Mouse (Mus musculus) kidney, embryonic 14.5 days (tissue): ENCODE results near the gene Pde6c. TPM values are rescaled to one million over a fixed set of nuclear protein-coding genes. Genes with fewer than 3 reads are reported as not detected.

Experiments
- ATAC-seq: fragments of 200-750 bp; cut with Nextera tagmentation; 2 replicates; pipeline ENCODE4 v1.8.0; 2017; ENCODE audit warnings: moderate number of reproducible peaks, mild to moderate bottlenecking, moderate TSS enrichment, moderate library complexity; ENCODE audit not compliant: low FRiP score, low TSS enrichment
- H3K27ac ChIP-seq: fragments of 300-500 bp; sonication (generic); 2 replicates; pipeline ENCODE4 v1.5.1; 2014; ENCODE audit warnings: low read depth, mild to moderate bottlenecking, low read length, moderate library complexity, mixed read lengths
- H3K27me3 ChIP-seq: fragments of 300-500 bp; sonication (generic); 2 replicates; pipeline ENCODE4 v1.6.1; 2014; ENCODE audit warnings: mild to moderate bottlenecking, low read length; ENCODE audit not compliant: control insufficient read depth, insufficient read depth
- H3K36me3 ChIP-seq: fragments of 300-500 bp; sonication (generic); 2 replicates; pipeline ENCODE4 v1.6.1; 2014; ENCODE audit warnings: low read length, mixed read lengths; ENCODE audit not compliant: control insufficient read depth, insufficient read depth
- H3K4me1 ChIP-seq: fragments of 300-500 bp; sonication (generic); 2 replicates; pipeline ENCODE4 v1.6.1; 2014; ENCODE audit warnings: low read length, mixed read lengths; ENCODE audit not compliant: control insufficient read depth, insufficient read depth
- H3K4me2 ChIP-seq: fragments of 300-500 bp; sonication (generic); replicated peaks from 2 replicates; pipeline ENCODE4 v1.6.1; 2014; ENCODE audit warnings: low read depth, mild to moderate bottlenecking, low read length
- H3K4me3 ChIP-seq: fragments of 300-500 bp; sonication (generic); 2 replicates; pipeline ENCODE4 v1.5.1; 2014; ENCODE audit warnings: mild to moderate bottlenecking, low read length
- H3K9ac ChIP-seq: fragments of 300-500 bp; sonication (generic); 2 replicates; pipeline ENCODE4 v1.6.1; 2014; ENCODE audit warnings: low read depth, mild to moderate bottlenecking, low read length, moderate library complexity
- H3K9me3 ChIP-seq: fragments of 300-500 bp; sonication (generic); 2 replicates; pipeline ENCODE4 v1.6.1; 2016; ENCODE audit warnings: low read length; ENCODE audit not compliant: control insufficient read depth
- WGBS: fragments of 180-500 bp; shearing (Covaris S2); extraction: QIAGEN DNeasy Blood & Tissue Kit; methylation state at CpG from one replicate; pipeline ENCODE4 v1.1.7; 2014; 5-methylcytosine and 5-hydroxymethylcytosine counted together
- polyA plus RNA-seq: library from polyadenylated mRNA; unstranded; fragments of >200 nt; fragmentation: Nextera tagmentation; extraction: Ambion mirVana; gene quantifications from 2 replicates; pipeline ENCODE4 v1.2.1, GENCODE M21; 2014

Gene Pde6c
- polyA plus RNA-seq, 1 experiment from 2014 or later: not detected

- H3K27me3 ChIP-seq: peaks cover 13% of the 10 kb centered on the region; the same call in 1 of the 2 replicates
- WGBS: 63% methylated on average over 6 of the region's 6 CpGs
- peak within 1 kb of the TSS; percentile 62 for H3K9ac ChIP-seq
- no peaks in the 10 kb centered on the region for H3K36me3 ChIP-seq
- ATAC-seq: no peak; the same call in 1 of the 2 replicates
- no peaks in the 10 kb centered on the region for H3K9me3 ChIP-seq
- H3K4me2 ChIP-seq: peak within 1 kb of the TSS; percentile 98
- H3K27ac ChIP-seq: no peak within 1 kb of the TSS
- H3K4me1 ChIP-seq: no peaks in the 10 kb centered on the region
- H3K4me3 ChIP-seq: peak within 1 kb of the TSS; percentile 59
These were observed 7.4 kb upstream of the Pde6c start, which contains the start of gene Rbp4 for GRCm38 (mm10) chr19:38125219-38125610. Gene Rbp4 (minus strand): TSS chr19:38125281.

DNA sequence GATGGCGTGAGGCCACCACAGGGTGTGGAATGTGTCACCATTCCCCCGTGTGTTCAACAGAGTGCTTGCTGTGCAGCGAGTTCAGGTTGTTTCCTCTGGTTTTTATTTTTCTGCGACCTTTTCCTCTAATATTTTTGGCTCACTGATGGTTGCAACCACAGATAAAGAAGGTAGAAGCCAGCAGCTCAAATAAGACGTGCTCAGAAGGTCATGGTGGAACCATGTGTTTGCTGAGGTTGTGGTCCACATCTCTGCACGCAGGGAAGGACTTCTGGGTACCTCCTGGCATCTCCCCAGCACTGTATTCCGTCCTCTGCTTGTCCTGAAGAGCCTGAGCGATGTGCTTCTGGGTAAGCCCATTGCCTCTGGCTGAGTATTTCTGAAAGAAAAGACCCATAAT lies 5.9 kb upstream of the Pde6c start:
- no peak overlapping the region for H3K27ac ChIP-seq
- H3K4me2 ChIP-seq: no peak overlapping the region
- H3K9me3 ChIP-seq: no peaks in the 10 kb centered on the region
- no peaks in the 10 kb centered on the region for H3K36me3 ChIP-seq
- H3K4me3 ChIP-seq: no peak overlapping the region
- 68% methylated on average over 8 of the region's 8 CpGs for WGBS
- peaks cover 13% of the 10 kb centered on the region; the same call in 1 of the 2 replicates for H3K27me3 ChIP-seq
- ATAC-seq: no peak
- H3K9ac ChIP-seq: no peak overlapping the region
- no peaks in the 10 kb centered on the region for H3K4me1 ChIP-seq

DNA sequence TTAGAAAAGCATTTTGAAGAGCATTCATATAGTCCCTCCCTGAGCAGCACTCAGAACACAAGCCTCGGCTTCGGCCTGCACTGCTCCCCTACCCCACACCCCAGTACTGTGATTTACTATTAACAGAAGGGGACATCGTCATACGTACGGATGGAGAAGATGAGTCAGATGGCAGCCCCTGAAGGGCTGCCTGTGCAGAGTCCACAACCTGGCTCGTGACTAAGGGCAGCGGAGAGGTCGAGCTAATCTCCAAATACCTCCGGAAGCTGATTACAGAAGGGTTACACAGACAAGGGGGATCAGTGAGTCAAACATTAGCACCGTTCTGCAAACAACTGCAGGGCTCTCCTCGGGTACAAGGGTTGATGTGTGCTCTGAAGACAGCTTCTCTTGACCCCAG lies 1.4 kb downstream of the Pde6c start:
- no peak for ATAC-seq

DNA sequence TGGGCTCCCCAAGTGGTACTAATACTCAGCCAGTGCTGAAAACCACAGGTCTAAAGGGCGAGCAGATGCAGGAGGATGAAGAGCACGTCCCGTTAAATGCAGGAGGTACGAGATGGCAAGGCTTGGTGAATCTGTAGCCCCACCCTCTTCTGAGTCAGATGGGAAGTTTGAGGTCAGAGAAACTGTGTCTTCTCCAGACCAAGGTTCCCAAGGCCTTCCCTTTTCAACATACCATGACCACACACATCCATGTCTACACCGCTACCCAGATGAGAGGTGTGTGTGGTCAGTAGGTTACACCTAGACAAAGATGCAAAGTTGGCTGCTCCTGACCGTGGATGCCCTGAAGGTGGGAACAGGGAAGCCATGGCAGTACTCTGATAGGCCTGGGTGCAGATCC lies 2.2 kb downstream of the Pde6c start:
- no peak overlapping the region for H3K27ac ChIP-seq
- WGBS: 93% methylated on average over 6 of the region's 6 CpGs
- no peaks in the 10 kb centered on the region for H3K9me3 ChIP-seq
- H3K9ac ChIP-seq: no peak overlapping the region
- ATAC-seq: no peak
- no peak overlapping the region for H3K4me3 ChIP-seq
- no peaks in the 10 kb centered on the region for H3K4me1 ChIP-seq
- no peaks in the 10 kb centered on the region for H3K36me3 ChIP-seq
- H3K4me2 ChIP-seq: no peak overlapping the region
- no peaks in the 10 kb centered on the region for H3K27me3 ChIP-seq

More for the DNA sequence above, 1.4 kb downstream of the Pde6c start:
- Histone ChIP-seq H3K36me3 (no peaks in the 10 kb centered on the region), H3K4me3 (no peak overlapping the region), H3K4me1 (no peaks in the 10 kb centered on the region), H3K4me2 (no peak overlapping the region), H3K27ac (no peak overlapping the region), H3K9ac (no peak overlapping the region), H3K9me3 (no peaks in the 10 kb centered on the region), H3K27me3 (no peaks in the 10 kb centered on the region)
- WGBS: 64% methylated on average over 11 of the region's 11 CpGs

- Histone ChIP-seq H3K9me3 (no peaks in the 10 kb centered on the region), H3K27me3 (no peaks in the 10 kb centered on the region), H3K4me3 (no peak overlapping the region), H3K27ac (no peak overlapping the region), H3K9ac (no peak overlapping the region), H3K36me3 (no peaks in the 10 kb centered on the region), H3K4me2 (no peak overlapping the region), H3K4me1 (no peaks in the 10 kb centered on the region)
- no peak for ATAC-seq
- WGBS: 69% methylated on average over 4 of the region's 4 CpGs
These were observed 11.1 kb downstream of the Pde6c start for GRCm38 (mm10) chr19:38143540-38144271.

GRCm38 (mm10) chr19:38156243-38156642 lies 23.7 kb downstream of the Pde6c start:
- no peaks in the 10 kb centered on the region for H3K9me3 ChIP-seq
- no peaks in the 10 kb centered on the region for H3K36me3 ChIP-seq
- no peak overlapping the region for H3K4me2 ChIP-seq
- H3K27ac ChIP-seq: no peak overlapping the region
- no peaks in the 10 kb centered on the region; the same call in 1 of the 2 replicates for H3K4me1 ChIP-seq
- ATAC-seq: no peak
- no peak overlapping the region for H3K4me3 ChIP-seq
- no peaks in the 10 kb centered on the region for H3K27me3 ChIP-seq
- 98% methylated on average over 1 of the region's 1 CpGs for WGBS
- no peak overlapping the region for H3K9ac ChIP-seq

DNA sequence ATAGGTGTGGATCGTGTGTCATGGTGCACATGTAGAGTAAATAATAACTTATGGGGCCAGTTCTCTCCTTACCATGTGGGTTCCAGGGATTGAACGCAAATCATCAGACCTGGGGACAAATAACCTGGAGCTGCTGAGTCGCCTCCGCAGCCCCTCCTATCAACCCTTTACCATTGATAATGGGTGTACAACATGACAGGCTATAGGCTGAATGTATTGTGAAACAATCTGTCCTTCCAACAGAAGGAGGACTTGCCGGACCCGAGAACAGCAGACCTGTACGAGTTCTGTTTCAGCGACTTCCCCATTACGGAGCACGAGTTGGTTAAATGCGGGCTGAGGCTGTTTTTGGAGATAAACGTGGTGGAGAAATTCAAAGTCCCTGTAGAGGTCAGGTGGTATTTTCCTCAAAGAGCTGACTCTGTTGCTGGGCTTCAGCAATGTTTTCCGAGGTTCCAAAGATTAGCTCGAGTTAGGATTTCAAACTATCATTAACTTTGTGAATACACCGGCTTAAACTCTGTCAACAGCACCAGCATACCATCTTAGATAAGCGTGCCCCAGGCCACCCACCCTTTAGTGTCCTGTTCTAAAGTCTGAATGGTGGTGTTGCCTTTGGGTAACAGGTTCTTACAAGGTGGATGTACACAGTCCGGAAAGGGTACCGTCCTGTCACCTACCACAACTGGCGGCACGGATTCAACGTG lies 29.2 kb downstream of the Pde6c start:
- no peak overlapping the region for H3K27ac ChIP-seq
- no peak overlapping the region for H3K4me3 ChIP-seq
- ATAC-seq: no peak
- H3K9ac ChIP-seq: no peak overlapping the region
- 94% methylated on average over 21 of the region's 21 CpGs for WGBS
- no peaks in the 10 kb centered on the region for H3K27me3 ChIP-seq
- H3K4me2 ChIP-seq: no peak overlapping the region
- H3K36me3 ChIP-seq: no peaks in the 10 kb centered on the region
- no peaks in the 10 kb centered on the region for H3K9me3 ChIP-seq
- no peaks in the 10 kb centered on the region for H3K4me1 ChIP-seq

DNA sequence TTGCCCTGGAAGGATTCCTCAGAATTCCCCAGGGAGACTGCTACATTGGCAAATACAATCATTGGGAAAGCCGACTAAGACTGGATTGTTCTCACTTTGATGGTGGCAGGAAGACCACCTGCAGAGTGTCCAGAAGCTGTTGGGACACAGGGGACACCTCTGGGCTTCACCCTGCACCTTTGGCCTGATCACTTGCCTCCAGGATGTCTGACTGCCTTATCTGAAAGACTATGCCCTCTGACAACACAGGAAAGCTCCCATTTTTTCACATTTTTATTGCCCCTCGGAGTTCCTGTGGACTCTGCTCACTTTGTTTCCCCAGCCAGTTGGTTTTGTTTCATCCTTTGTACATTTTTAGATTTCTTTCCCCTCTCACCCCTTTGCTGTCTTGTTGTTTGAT lies 32.1 kb downstream of the Pde6c start:
- WGBS: 49% methylated on average over 2 of the region's 2 CpGs
- ATAC-seq: no peak
- no peak overlapping the region for H3K4me2 ChIP-seq
- H3K27me3 ChIP-seq: no peaks in the 10 kb centered on the region
- H3K9ac ChIP-seq: no peak overlapping the region
- H3K9me3 ChIP-seq: no peaks in the 10 kb centered on the region
- no peak overlapping the region for H3K27ac ChIP-seq
- no peak overlapping the region for H3K4me3 ChIP-seq
- H3K4me1 ChIP-seq: no peaks in the 10 kb centered on the region
- H3K36me3 ChIP-seq: no peaks in the 10 kb centered on the region

DNA sequence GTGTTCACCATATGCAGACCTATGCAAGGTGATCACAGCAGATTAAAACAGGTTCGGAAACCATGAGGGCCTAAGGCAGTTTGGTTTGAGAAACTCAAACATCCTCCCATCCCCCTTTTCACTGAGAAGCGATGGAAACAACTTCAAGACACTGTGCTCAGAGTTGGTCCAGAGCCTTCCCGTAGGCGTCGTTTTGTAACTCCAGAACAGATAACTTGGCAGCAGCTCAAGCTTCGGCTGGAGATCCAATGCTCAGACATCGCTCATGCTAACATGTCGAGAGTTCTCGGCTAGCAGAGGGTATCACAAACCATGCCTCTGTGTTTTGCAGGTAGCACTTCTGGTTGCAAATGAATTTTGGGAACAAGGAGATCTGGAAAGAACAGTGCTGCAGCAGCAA lies 47.1 kb downstream of the Pde6c start:
- H3K27ac ChIP-seq: no peak overlapping the region
- ATAC-seq: no peak
- 92% methylated on average over 9 of the region's 9 CpGs for WGBS
- no peaks in the 10 kb centered on the region for H3K36me3 ChIP-seq
- H3K4me2 ChIP-seq: no peak overlapping the region
- no peaks in the 10 kb centered on the region for H3K4me1 ChIP-seq
- H3K27me3 ChIP-seq: no peaks in the 10 kb centered on the region
- H3K9ac ChIP-seq: no peak overlapping the region
- H3K9me3 ChIP-seq: no peaks in the 10 kb centered on the region
- no peak overlapping the region for H3K4me3 ChIP-seq
